Mouse (Mus musculus): ENCODE results near the gene Hoxd10. TPM values are rescaled to one million over a fixed set of nuclear protein-coding genes. Genes with fewer than 3 reads are reported as not detected.

Hoxd10 gene
- total and polyA plus RNA-seq, 2 experiments from 2014 or later: not detected

DNA sequence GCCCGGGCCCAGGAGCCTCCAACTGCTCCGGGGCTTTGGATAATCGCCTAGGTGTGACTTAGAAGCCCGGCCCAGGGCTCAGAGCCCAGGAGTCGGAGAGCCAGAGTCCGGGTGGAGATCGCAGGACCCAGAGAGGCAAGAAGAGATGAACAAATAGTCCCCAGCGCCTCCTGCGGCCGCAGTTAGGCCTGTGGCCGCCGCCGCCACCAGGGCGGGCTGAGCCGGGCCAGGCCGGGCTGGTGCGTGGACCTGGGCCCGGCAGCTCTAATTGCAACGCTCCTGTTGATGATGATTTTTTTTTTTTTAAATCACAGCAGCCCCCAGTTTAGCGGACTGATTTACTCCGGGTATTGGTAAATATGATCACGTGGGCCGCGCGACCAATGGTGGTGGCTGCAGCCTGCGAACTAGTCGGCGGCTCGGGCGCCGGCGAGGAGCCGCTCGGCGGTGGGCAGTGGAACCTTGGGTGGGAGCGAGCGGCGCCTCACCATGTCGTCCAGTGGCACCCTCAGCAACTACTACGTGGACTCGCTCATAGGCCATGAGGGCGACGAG lies 5.9 kb downstream of the Hoxd10 start, which contains the start of gene Hoxd9:
Gene Hoxd9 (plus strand): TSS at position 161 of the 555 bp plus-strand sequence.
- H3K4me2 ChIP-seq (ENCODE audit: low read depth, low read length): peak within 1 kb of the TSS; percentile 55
- peak within 1 kb of the TSS; percentile 37 for H3K4me3 ChIP-seq (ENCODE audit: low read depth, low read length)
- no peak within 1 kb of the TSS for H3K9ac ChIP-seq (replicated peaks; ENCODE audit: low read depth, low read length)
- peak; percentile 55 for ATAC-seq (ENCODE audit: insufficient read depth, low read depth)
- peaks cover 99% of the 10 kb centered on the region for H3K27me3 ChIP-seq (ENCODE audit: control insufficient read depth, insufficient read depth, low read length)
- no peak for DNase-seq (ENCODE audit: low spot score)
- TF ChIP-seq EP300 (IDR thresholded peaks at IDR 0.05; ENCODE audit: low read depth) (no peak), CTCF (IDR thresholded peaks at IDR 0.05; ENCODE audit: low read depth) (no peak)
- WGBS: under 1% methylated on average over 43 of the region's 43 CpGs
- no peaks in the 10 kb centered on the region for H3K9me3 ChIP-seq (replicated peaks; ENCODE audit: control insufficient read depth, low read length)
- H3K4me1 ChIP-seq (ENCODE audit: control insufficient read depth, insufficient read depth): no peaks in the 10 kb centered on the region
- H3K27ac ChIP-seq (ENCODE audit: low read depth): no peak within 1 kb of the TSS
- no peaks in the 10 kb centered on the region for H3K36me3 ChIP-seq (replicated peaks; ENCODE audit: control insufficient read depth, insufficient read depth, low read length)

- DNase-seq (ENCODE audit: low spot score) (no peak), ATAC-seq (ENCODE audit: insufficient read depth, low read depth) (peak; percentile 24; the same call in 1 of the 2 replicates)
- Histone ChIP-seq H3K27me3 (ENCODE audit: control insufficient read depth, insufficient read depth, low read length) (peaks cover 99% of the 10 kb centered on the region), H3K36me3 (replicated peaks; ENCODE audit: control insufficient read depth, insufficient read depth, low read length) (no peaks in the 10 kb centered on the region), H3K9ac (replicated peaks; ENCODE audit: low read depth, low read length) (no peak overlapping the region), H3K4me2 (ENCODE audit: low read depth, low read length) (peak overlapping the region; percentile 55), H3K27ac (ENCODE audit: low read depth) (no peak overlapping the region), H3K4me3 (ENCODE audit: low read depth, low read length) (peak overlapping the region; percentile 37), H3K4me1 (ENCODE audit: control insufficient read depth, insufficient read depth) (no peaks in the 10 kb centered on the region), H3K9me3 (replicated peaks; ENCODE audit: control insufficient read depth, low read length) (no peaks in the 10 kb centered on the region)
- under 1% methylated on average over 77 of the region's 86 CpGs for WGBS
- TF ChIP-seq EP300 (IDR thresholded peaks at IDR 0.05; ENCODE audit: low read depth) (no peak), CTCF (IDR thresholded peaks at IDR 0.05; ENCODE audit: low read depth) (no peak)
These were observed 6.7 kb downstream of the Hoxd10 start for GRCm38 (mm10) chr2:74698201-74699052.

GRCm38 (mm10) chr2:74699053-74699430 lies 7.3 kb downstream of the Hoxd10 start:
- H3K9me3 ChIP-seq (replicated peaks; ENCODE audit: control insufficient read depth, low read length): no peaks in the 10 kb centered on the region
- peak overlapping the region; percentile 37; the same call in 1 of the 2 replicates for H3K4me3 ChIP-seq (ENCODE audit: low read depth, low read length)
- ATAC-seq (ENCODE audit: insufficient read depth, low read depth) (no peak), DNase-seq (ENCODE audit: low spot score) (no peak)
- no peaks in the 10 kb centered on the region for H3K36me3 ChIP-seq (replicated peaks; ENCODE audit: control insufficient read depth, insufficient read depth, low read length)
- 2% methylated on average over 17 of the region's 17 CpGs for WGBS
- no peak overlapping the region for H3K27ac ChIP-seq (ENCODE audit: low read depth)
- H3K4me1 ChIP-seq (ENCODE audit: control insufficient read depth, insufficient read depth): no peaks in the 10 kb centered on the region
- no peak for TF ChIP-seq EP300 (IDR thresholded peaks at IDR 0.05; ENCODE audit: low read depth)
- no peak for TF ChIP-seq CTCF (IDR thresholded peaks at IDR 0.05; ENCODE audit: low read depth)
- peaks cover 99% of the 10 kb centered on the region for H3K27me3 ChIP-seq (ENCODE audit: control insufficient read depth, insufficient read depth, low read length)
- H3K9ac ChIP-seq (replicated peaks; ENCODE audit: low read depth, low read length): no peak overlapping the region
- H3K4me2 ChIP-seq (ENCODE audit: low read depth, low read length): no peak overlapping the region

DNA sequence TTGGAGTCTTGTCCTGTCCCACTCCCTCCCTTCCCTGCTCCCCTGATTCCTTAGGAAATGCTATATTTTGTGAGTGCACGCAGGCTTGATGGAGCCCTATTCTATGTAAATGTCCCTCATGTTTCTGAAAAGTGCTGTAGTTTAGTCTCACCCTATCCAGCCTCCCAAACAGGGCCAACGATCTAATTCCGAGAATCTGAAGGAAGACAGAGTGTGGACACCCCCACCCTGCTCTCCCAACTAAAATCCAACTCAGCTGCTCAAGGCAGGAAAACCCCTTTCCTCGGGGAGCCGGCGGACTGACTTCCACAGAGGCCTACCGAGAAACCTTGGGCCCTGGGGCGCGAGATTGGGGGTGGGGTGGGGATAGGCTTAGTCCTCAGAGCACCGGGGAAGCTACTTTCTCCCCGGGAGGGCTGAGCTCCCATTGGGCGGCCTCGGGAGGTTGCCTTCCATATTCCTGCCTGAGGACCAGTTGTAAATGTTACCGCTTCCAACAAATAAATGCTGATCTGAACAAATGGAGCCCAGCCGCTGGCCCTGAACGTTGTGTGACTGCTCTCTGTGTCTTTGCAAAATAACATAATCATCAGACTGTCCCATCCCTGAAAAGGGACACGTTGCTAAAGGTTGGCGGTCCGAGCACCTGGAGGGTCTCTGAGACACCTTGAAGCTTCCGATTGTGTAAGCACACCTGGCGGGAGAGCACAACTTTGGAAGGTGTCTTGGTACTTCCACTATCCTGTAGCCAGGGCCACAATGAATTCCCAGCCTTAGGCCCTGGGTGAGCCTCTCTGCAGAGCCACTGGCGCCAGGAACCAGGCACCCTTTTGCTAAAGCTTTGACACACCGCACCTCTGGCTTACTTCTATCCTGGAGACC lies 8.2 kb downstream of the Hoxd10 start:
- H3K9ac ChIP-seq (replicated peaks; ENCODE audit: low read depth, low read length): no peak overlapping the region
- WGBS: 5% methylated on average over 23 of the region's 23 CpGs
- no peak for DNase-seq (ENCODE audit: low spot score)

DNA sequence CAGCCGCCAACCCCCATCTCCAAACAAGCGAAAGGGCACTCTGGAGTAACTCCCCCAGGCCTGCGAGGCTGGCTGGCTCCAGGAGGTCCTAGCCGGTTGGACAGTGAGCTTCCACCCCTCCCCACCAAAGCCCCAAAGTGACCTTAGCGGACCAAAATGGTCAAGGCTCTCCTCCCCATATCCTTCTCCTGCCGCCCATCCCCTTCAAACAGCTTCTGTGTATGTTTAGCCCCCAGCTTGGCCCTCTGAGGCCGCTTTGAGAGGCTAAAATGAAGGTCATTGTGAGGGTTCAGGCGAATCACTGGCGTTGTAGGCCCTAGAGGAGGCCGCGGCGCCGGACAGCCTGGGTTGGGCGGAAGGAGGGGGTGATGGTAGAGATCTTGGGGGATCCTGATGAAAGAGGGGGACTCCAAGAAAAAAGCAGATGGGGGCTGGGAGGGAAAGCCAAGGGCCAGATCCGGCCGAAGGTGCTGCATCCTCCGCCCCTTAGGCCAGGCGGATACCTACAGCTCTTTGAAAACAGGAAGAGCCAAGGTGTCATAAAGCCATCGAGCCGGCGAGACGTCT lies 8.9 kb downstream of the Hoxd10 start:
- no peak for DNase-seq (ENCODE audit: low spot score)
- WGBS: 7% methylated on average over 22 of the region's 22 CpGs
- H3K4me1 ChIP-seq (ENCODE audit: control insufficient read depth, insufficient read depth): no peaks in the 10 kb centered on the region
- no peak for ATAC-seq (ENCODE audit: insufficient read depth, low read depth)
- no peak for TF ChIP-seq EP300 (IDR thresholded peaks at IDR 0.05; ENCODE audit: low read depth)
- TF ChIP-seq CTCF (IDR thresholded peaks at IDR 0.05; ENCODE audit: low read depth): no peak
- H3K27me3 ChIP-seq (ENCODE audit: control insufficient read depth, insufficient read depth, low read length): peaks cover 99% of the 10 kb centered on the region
- no peak overlapping the region for H3K4me2 ChIP-seq (ENCODE audit: low read depth, low read length)
- no peaks in the 10 kb centered on the region for H3K36me3 ChIP-seq (replicated peaks; ENCODE audit: control insufficient read depth, insufficient read depth, low read length)
- no peak overlapping the region for H3K27ac ChIP-seq (ENCODE audit: low read depth)
- H3K9ac ChIP-seq (replicated peaks; ENCODE audit: low read depth, low read length): no peak overlapping the region
- H3K9me3 ChIP-seq (replicated peaks; ENCODE audit: control insufficient read depth, low read length): no peaks in the 10 kb centered on the region
- no peak overlapping the region for H3K4me3 ChIP-seq (ENCODE audit: low read depth, low read length)

More for the DNA sequence above, 8.2 kb downstream of the Hoxd10 start:
- TF ChIP-seq EP300 (IDR thresholded peaks at IDR 0.05; ENCODE audit: low read depth) (no peak), CTCF (IDR thresholded peaks at IDR 0.05; ENCODE audit: low read depth) (no peak)
- ATAC-seq (ENCODE audit: insufficient read depth, low read depth): no peak
- H3K27me3 ChIP-seq (ENCODE audit: control insufficient read depth, insufficient read depth, low read length): peaks cover 99% of the 10 kb centered on the region
- H3K4me3 ChIP-seq (ENCODE audit: low read depth, low read length): no peak overlapping the region
- H3K4me1 ChIP-seq (ENCODE audit: control insufficient read depth, insufficient read depth): no peaks in the 10 kb centered on the region
- no peaks in the 10 kb centered on the region for H3K9me3 ChIP-seq (replicated peaks; ENCODE audit: control insufficient read depth, low read length)
- H3K4me2 ChIP-seq (ENCODE audit: low read depth, low read length): no peak overlapping the region
- no peaks in the 10 kb centered on the region for H3K36me3 ChIP-seq (replicated peaks; ENCODE audit: control insufficient read depth, insufficient read depth, low read length)
- H3K27ac ChIP-seq (ENCODE audit: low read depth): no peak overlapping the region
